Mouse (Mus musculus) MEL (cell line): Measurements from ENCODE around the gene Nell2. TPM values are rescaled to one million over a fixed set of nuclear protein-coding genes. Genes with fewer than 3 reads are reported as not detected.

Experiments
- polyA plus RNA-seq, 2 experiments: library from polyadenylated mRNA; stranded (reverse) in 1 of 2; unstranded in 1 of 2; fragments of >175 nt in 1 of 2; fragments of >200 nt in 1 of 2; gene quantifications; 2 replicates each; pipeline versions ENCODE4 v1.2.1 to v1.2.4; 2012; ENCODE audit warnings: low replicate concordance in 2 of 2, low read depth in 1 of 2; ENCODE audit not compliant: insufficient read length in 2 of 2, insufficient read depth in 1 of 2, missing spikeins in 1 of 2
- total RNA-seq: library from RNA; depleted of rRNA; stranded (reverse); fragments of 300-350 nt; gene quantifications from 2 replicates; pipeline ENCODE4 v1.2.3, GENCODE M21; 2012; rRNA removed

Gene Nell2
- total and polyA plus RNA-seq, 3 experiments = not detected

Other genes starting within 250 kb of the Nell2 start
- gene Dbx2, start 127.4 kb upstream of the Nell2 start, total RNA-seq = 0.04 and 0.10 TPM in 2 replicates
- gene Dbx2, start 127.4 kb upstream of the Nell2 start, polyA plus RNA-seq = under 1 TPM in 1 of 2 experiments, not detected in 1; 0.15 TPM